Mouse (Mus musculus) activated CD4-positive, CD25-positive, alpha-beta regulatory T cell, adult 4 months (primary cell): Measurements from ENCODE around the gene Sulf2. TPM values are rescaled to one million over a fixed set of nuclear protein-coding genes. Genes with fewer than 3 reads are reported as not detected.
"Not testable (repeated sequence)": the region's sequence is repeated elsewhere in the genome, so short reads cannot be mapped to it uniquely, and the experiment has no call there.

Experiments
- ATAC-seq: one replicate; pipeline ENCODE4 v1.8.0; 2017
- polyA plus RNA-seq, 2 experiments: library from polyadenylated mRNA; unstranded; fragments of 100-300 nt; shearing (Covaris generic); gene quantifications; one replicate each; pipeline ENCODE4 v1.2.1; 2017

Gene Sulf2
- polyA plus RNA-seq, 2 experiments from 2014 or later = 1.3 to 1.5 TPM

- not testable (repeated sequence) for ATAC-seq
These were observed 70.5 kb downstream of the Sulf2 start for GRCm38 (mm10) chr2:166084964-166085363.

- ATAC-seq = no peak
These were observed 71.4 kb downstream of the Sulf2 start for GRCm38 (mm10) chr2:166084111-166084510.

- no peak for ATAC-seq
These were observed 71.9 kb downstream of the Sulf2 start for GRCm38 (mm10) chr2:166083542-166084031.

GRCm38 (mm10) chr2:166082661-166083060, 72.8 kb downstream of the Sulf2 start:
- no peak for ATAC-seq

GRCm38 (mm10) chr2:166082193-166082592, 73.3 kb downstream of the Sulf2 start:
- ATAC-seq = no peak

GRCm38 (mm10) chr2:166080967-166081750, 74.3 kb downstream of the Sulf2 start:
- no peak for ATAC-seq

GRCm38 (mm10) chr2:166079961-166080885, 75.2 kb downstream of the Sulf2 start:
- ATAC-seq = no peak

- ATAC-seq = no peak
These were observed 76.2 kb downstream of the Sulf2 start for GRCm38 (mm10) chr2:166079231-166079630.

GRCm38 (mm10) chr2:166077371-166077770, 78.1 kb downstream of the Sulf2 start:
- no peak for ATAC-seq

- no peak for ATAC-seq
These were observed 81.1 kb downstream of the Sulf2 start for GRCm38 (mm10) chr2:166074322-166074721.

- ATAC-seq = no peak
These were observed 82.4 kb downstream of the Sulf2 start for GRCm38 (mm10) chr2:166073082-166073481.

GRCm38 (mm10) chr2:166071889-166072288, 83.6 kb downstream of the Sulf2 start:
- ATAC-seq = no peak

- ATAC-seq = no peak
These were observed 84.0 kb downstream of the Sulf2 start for GRCm38 (mm10) chr2:166071481-166071880.

- ATAC-seq = no peak
These were observed 85.7 kb downstream of the Sulf2 start for GRCm38 (mm10) chr2:166069738-166070137.

GRCm38 (mm10) chr2:166069164-166069563, 86.3 kb downstream of the Sulf2 start:
- no peak for ATAC-seq

- ATAC-seq = no peak
These were observed 87.2 kb downstream of the Sulf2 start for GRCm38 (mm10) chr2:166068261-166068660.

GRCm38 (mm10) chr2:166066434-166066833, 89.0 kb downstream of the Sulf2 start:
- ATAC-seq = no peak

GRCm38 (mm10) chr2:166062431-166062830, 93.0 kb downstream of the Sulf2 start:
- no peak for ATAC-seq

- ATAC-seq = no peak
These were observed 93.5 kb downstream of the Sulf2 start for GRCm38 (mm10) chr2:166062008-166062407.

- ATAC-seq = no peak
These were observed 95.6 kb downstream of the Sulf2 start for GRCm38 (mm10) chr2:166059684-166060423.

GRCm38 (mm10) chr2:166054002-166054539, 101.4 kb downstream of the Sulf2 start:
- no peak for ATAC-seq

GRCm38 (mm10) chr2:166051966-166052365, 103.5 kb downstream of the Sulf2 start:
- ATAC-seq = no peak
